Mouse (Mus musculus) cerebellum, adult (tissue): ENCODE measurements around the gene Dnal4.

Source experiments
- ATAC-seq: cut with Nextera tagmentation; 2 replicates; pipeline ENCODE4 v1.9.2; 2017; ENCODE audit warnings: mild to moderate bottlenecking, moderate library complexity, mixed read lengths; ENCODE audit not compliant: insufficient number of reproducible peaks, low FRiP score, low TSS enrichment

Dnal4 gene

DNA sequence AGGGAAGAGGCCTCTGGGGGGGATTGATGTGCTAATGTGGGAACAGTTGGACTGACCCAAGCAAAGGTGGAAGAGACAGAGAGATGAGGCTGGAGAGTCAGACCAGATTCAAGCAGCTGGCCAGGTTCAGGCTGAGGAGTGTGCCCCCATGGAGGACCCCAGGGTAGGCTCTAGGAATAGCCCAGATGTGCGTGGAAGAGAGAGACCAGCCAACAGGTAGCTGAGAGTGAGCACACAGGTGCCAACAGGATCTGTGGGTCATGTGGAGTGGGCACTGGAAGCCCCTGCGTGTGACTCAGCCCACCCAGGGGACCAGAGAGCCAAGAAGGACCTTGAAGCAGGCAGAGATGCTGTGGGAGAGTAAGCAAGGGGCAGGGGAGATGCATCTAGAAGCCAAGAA is 24.0 kb upstream of the Dnal4 start:
- no peak for ATAC-seq

DNA sequence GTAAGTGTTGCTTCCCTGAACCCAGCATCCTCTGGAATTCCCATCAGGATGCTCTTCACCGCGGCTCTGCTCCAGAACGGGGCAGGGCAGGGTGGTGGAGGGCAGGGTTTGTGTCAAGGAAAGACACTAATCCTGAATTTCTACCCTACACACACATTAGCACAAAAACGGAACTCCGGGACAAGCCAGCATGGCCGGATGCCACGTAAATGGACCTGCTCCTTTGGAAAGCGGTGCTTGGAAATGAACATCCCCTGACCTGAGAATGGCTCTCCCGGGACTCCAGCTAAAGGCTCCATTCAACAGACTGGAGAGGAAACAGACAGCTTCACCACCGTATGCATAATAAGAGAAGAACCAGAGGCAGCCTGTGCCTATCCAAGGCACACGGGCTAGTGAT is 23.1 kb upstream of the Dnal4 start:
- ATAC-seq: no peak

DNA sequence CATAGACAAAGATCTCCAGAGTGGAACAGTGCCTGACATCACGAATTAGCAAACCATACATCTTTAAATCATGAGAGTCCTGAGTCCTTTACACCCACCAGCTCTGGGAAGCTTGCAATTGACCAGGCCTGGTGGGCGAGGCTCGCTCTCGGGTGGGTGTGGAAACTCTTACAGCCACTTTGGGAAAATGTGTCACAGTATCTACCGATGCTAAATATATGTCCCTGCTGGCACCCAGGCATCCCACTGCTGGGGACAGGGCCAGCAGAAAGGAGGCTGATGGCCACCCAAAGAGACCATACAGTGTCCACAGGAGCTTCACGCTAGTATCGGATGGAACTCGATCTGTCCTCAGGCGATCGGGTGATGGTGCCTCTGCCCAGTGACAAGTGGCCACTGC is 20.9 kb upstream of the Dnal4 start:
- ATAC-seq: no peak

DNA sequence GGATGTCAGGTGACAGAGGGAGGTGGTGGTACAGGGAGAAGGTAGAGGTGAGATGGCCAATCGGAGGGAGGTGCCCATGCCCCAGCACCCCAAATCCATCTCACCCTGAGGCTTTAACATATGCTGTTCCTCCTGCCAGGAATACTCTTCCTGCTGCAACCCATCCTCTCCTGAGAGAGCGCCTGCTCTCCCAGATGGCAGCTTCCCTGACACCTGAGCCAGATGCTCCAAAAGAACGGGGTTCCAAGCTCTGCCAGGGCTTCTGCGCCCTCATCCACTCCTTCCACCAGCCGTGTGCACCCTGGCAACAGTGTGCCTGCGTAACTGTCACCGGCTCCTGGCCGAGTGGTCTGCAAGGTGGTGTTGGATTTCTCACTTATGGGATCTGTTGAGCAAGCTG is 20.0 kb upstream of the Dnal4 start:
- ATAC-seq: peak; percentile 23; the same call in 1 of the 2 replicates

DNA sequence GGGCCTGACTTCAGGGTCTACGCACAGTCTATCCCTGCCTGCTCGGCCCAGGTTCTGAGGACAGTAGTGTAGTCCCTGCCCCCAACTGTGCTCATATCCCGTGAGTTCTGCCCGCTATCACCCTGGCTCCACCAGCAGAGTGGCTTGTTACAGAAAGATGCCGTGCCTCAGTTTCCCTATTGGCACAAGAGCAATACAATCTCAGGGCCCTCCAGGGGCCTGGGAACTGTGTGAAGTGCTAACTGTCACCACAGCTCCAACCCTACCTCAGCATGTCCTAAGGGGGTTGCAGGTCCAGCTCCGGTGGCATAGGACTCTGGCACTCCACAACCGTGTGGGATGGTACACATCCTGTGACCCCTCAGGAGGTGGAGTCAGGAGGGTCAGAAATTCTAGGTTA is 19.4 kb upstream of the Dnal4 start:
- no peak for ATAC-seq

DNA sequence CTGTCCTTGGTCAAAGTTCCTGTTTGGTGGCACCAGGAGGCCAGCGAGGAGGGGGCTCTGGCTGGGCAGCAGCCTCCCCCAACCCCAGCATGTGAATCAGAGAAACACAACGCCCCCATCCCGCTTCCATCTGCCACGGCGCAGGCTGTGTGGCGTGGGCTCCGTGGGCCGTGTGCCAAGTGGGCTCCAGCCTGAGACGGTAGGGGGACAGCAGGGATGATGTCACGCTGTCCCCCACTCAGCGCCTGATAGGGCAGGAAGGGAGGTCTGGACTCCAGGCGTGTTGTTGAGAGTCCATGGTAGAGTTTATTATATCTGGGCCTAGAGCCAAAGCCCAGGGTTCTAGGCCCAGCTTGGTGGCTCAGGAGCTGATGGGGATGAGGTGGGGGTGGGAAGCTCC is 18.6 kb upstream of the Dnal4 start:
- ATAC-seq: no peak

DNA sequence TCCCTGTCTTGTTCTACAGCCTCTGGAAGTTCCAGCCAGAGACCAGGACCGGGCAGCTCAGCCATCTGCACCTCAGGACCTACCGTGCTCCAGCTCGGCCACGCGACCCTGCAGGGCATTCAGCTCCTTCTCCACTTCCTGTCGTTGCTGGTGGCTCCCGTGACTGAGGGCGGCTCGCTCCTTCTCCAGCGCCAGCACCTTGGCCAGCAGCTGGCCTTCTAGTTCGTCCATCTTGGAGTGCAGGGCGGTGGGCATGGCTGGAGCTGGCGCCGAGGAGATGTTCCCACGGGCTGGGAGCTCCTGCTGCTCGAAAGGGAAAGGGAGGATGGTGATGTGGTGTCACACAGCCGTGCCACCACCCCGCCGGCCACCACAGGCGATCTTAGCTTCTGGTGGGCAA is 16.5 kb upstream of the Dnal4 start:
- no peak for ATAC-seq

DNA sequence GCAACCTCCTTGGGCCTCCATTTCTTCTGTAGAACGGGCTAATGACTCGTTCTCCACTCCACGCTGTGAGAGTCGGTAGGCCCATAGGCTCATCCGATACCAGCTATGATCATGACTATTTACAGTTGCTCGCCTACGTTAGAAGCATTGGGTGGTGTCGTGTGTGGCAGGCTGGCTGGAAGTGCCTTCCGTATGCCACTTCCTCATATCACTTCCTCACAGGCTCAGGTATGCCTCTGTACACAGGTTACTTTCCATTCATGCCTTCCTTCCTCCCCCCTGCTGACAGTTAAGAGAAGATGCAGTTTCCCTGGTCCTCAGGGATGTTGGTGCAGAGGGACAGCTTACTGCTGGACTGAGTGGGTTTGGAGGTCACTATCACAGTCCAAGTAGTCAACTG is 15.4 kb upstream of the Dnal4 start:
- ATAC-seq: no peak

DNA sequence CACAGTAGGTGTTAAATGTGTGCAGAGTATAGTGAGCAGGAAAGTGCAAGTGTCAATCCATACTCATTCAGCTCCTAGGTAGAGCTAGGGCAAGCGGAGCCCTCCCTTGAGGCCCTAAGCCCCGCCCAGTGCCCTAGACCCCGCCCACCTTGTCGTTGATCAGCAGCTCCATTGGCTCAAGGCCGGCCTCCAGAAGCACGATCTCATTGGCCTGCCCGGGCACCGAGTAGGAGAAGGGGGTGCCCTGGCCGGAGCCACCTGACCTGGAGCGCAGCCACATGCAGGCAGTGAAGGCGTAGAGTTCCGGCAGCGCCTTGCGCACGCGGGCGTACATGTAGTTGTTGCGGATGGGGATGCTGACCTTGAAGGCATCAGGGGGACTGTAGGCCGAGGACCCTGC is 14.8 kb upstream of the Dnal4 start:
- no peak for ATAC-seq

DNA sequence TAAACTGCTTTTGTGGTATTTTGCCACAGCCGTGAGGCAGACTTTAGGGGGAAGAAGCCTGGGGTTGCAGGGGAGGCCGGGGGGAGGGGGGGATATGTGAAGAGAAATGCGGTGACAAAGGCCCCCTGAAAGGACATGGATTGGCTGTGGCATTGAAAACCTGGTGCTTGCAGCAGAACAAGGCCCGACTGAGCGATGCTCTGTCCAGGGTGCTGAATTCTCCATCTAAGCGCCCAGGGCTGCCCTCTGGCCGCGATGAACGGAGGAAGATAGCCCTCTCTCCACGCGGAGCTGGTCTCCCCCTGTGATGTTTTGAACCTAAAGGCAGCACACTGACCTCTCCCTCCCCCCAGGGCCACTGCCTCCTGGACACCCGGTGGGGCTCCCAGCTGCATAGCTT is 13.9 kb upstream of the Dnal4 start:
- ATAC-seq: no peak

DNA sequence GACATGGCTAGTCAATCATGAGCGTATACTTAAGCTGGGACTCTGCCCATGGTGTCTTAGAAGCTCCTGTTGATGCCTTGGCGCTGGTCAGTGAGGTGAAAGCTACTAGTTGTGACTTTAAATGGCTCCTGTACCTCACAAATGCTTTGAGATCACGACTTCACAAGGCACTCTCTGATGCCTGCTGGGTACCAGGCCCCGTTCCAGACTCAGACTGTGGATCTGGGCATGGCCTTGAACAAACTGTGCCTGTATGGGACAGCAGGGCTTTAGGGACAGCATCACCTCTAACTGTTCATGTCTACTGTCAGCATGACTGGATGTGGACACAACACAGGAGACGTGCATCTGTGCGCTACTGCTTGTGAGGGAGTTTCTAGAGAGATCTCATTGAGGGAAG is 13.3 kb upstream of the Dnal4 start:
- ATAC-seq: no peak

DNA sequence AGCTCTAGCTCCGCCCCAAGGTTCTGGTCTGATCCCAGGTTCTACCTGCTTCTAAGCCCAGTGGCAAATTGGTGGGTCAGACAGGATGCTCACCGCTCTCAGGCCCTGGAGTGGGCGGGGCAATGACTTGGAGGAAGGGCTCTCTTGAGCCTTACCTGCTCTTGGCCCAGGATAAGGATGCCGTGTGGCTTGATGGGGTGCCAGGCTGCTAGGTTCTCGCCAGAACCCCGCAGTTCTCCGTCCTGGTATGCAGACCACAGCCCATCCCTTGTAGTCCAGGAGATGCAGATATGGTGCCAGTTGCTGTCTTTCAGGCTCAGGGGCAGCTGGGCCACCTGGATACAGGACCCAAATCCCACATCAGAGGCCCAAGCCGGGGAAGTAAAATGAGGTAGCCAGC is 12.5 kb upstream of the Dnal4 start:
- ATAC-seq: no peak

DNA sequence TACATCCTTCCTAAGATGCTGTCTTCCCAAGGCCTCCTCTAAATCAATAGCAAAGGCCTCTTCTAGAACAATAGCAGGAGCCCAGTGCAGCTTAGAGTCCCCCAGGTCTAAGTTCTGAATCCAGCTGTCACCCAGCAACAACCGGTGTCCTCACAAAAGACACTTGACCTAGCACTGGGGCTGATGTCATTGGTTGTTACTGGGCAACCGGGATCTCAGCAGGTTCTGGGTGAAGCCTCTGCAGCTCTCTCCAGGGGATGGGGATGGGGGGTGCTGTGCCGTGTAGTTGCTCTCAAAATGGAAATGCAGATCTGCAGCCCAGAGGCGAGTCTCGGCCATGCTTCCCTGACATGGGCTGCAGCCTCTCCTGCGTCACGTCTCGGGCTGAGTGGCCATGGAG is 10.2 kb upstream of the Dnal4 start:
- no peak for ATAC-seq

DNA sequence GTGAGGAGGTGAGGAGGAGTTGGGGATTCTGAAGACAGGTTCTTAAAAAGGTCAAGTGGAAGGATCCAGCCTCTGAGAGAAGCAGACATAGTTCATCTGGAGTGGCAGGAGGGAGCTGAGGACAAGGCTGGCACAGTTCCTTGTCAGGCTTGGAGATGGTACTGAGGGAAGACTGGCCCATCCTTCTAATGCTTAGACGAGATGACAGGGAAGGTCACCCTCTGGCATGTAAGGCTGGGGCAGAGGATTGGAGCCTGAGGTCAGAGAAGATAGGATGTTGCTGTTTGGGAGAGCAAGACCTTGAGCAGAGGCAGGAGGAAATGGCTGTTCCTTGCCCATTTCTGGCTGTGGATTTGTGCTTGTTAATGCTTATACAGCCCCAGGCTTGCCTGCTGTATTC is 7.4 kb upstream of the Dnal4 start:
- ATAC-seq: no peak

DNA sequence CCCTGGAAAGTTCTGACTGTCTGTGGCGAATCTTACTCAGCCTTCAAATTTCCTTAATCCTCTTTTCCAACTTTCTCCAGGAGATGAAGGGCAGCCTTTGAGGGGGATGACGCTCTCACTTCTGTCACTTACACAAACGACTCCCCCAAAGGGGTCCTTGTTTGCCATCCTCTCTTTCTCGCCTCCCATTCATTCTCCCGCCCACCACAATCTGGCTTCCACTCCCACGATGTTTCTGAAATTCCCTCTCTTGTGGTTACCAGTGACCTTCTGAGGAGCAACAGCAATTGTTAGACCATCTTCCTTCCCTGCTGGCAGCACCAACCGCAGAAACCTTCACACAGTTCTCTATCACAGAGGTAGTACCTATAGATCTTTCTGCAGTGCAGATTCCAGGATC is 2.0 kb downstream of the Dnal4 start:
- ATAC-seq: no peak

DNA sequence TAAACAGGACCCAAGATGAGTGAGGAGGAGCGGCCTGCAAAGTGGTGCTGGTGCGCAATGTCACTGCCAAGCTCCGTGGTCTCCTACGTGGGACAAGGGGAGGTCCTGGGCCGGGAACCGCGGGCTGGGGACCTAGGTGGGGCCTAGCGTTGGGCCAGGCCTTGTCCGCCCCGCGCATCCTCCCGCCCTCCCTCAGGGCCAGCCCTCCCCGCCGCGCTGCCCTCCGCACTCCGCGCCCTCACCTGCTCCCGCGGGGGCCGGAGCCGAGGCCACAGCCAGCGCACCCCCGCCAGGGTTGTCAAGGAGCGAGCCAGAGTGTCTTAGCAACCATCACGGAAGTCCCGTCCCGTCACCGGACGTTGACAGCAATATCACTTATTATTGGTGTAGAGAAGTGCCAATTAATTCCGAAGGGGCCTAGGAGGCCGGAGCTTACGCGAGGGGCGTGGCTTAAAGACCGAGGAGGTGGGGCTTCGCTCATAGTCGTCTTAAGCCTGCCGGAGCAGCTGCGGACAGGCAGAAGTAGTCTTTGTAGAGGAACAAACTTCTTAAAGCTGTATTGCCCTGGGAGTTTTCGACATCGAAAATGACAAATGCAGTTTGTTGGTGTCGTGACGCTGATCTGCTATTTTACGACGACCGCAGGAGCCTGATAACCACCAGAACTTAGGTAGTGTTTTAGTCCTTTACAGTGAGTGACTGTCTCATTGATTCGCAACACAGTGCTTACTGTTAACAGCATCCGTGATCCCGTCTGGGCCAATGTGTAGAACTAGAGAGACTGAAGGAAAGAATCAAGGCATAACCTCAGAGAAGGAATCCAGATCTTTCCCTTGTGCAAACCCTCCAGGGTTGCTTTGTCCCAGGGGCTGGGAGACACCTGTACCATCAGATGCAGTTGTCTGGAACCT is 3.3 kb downstream of the Dnal4 start:
- ATAC-seq: peak; percentile 99

DNA sequence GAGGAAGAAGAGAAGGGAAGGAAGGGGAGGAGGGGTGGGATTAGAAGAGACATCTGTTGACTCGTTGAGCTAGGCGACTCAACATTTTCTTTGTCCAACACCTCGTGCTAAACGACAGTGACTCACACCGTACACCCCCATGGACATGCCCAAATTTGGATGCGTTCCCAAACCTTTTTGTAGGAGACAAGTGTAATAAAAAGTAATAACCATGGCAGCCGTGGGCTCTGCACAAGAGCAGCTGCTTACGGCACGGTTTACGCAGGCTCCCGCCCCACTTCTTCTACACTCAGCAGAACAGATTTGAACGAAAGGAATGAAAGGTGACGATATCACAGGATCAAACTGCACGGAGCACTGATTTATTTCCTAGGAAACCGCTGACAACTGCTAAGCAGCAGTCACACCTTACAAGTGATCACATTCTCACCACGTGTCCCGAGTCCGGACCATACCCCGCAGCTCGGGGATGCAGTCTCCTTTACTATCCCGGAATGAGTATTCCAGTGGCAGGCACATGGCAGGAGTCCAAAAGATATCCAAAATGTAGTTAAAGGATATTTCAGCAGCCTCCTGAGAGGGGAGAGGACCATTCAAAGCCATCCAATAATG is 6.9 kb downstream of the Dnal4 start:
- ATAC-seq: no peak

DNA sequence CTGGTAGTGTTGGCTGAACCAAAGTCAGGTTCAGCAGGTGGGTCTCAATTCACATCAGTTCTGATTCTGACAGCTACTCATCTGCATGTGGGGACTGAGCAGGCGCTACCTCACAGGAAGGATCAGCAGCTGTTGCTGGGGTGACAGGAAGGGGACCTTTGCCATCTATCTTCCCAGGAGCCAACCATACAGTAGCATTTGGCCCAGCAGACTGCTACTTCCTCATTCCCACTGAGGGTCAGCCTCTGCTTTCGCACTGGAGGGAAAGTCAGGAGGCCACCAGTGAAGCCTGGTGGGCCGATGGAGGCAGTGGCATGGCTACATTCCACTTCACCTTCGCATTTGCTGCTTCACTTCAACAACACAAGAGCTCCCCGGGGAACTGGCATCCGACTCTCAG is 9.3 kb downstream of the Dnal4 start:
- ATAC-seq: no peak

DNA sequence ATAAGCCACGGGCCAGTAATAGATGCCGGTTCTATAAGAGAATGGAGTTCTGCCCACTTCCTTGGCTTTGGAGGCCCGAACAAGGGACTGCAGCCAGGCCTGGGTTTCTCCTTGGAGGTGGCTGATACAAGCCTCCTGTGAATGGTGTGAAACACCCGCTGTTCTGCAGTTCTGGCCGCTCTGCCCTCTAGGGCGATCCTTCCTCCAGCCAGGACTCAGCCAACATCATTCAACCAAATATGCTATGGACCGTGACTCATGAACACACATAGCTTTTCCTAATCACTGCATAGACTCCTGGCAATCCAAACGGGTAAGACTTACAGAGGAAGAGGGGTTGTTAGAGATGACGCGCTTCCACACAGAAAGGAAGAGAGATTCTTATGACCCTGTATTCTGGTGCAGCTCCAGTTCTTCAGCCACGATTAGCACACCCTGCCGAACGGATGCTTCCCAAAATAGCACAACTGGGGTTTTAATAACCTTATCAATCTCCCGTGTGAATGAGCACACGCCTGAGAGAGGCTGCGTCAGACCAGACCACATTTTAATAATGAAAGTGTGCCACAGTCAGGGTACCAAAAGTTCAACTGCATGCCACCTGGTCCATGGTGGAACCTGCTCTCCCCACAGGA is 10.2 kb downstream of the Dnal4 start:
- ATAC-seq: no peak

DNA sequence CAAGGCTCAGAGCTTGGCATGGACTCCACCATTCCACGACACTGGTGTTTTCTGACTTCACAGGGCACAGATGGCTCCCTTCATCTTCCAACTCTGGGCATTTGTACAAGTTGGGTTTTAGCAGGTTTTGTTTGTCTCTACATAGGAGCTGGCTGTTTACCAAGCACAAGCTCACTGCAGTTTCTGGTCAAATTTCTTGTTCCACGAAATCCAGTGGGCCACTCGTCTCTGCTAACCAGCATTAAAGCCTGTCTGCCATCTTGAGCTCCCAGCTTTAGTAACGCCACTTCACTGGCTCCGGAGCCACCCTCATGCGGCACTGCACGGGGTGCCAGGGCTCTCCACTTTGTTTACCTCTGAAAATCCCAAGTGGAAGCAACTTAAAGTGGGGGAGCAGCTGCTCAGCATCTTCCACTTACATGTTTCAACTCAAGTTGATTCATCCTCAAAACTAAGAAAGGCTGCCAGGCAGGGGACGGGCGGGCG is 11.0 kb downstream of the Dnal4 start:
- no peak for ATAC-seq

DNA sequence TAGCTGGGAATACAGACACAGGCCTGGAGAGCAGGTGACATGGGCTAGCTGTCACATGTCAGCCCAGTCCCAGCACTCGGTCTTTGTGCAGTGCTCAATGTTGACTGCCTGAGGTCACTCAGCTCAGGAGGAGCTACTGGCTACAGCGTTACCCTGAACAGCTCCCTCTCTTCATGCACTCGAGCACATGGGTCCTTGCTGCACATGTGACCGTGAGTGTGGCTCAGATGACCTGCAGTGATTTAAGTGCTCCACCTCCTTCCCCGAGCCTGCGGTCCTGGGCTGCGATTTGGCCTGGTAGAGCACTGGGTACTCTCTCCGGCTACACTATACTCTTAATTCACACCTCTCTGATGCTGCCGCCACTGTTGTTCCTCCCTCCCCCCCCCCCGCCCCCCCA is 11.5 kb downstream of the Dnal4 start:
- ATAC-seq: no peak

DNA sequence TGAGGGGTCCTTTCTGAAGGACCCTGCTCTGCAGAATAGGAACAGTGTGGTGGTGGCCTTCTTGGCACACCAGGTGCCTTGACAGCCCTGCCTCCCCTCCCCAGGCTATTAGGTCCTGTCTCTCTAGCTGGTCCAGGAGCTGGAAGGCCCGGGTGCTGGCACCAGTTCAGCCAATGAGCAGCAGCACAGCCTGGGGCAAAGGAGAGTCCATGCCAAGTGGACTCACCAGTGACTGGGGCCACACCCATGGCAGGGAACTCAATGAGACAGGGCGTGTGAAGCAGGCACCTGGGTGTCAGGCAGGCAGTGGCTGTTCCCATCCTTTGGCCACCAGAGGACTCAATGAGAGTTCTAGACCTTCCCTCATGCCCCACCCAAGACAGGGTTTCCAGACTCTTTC is 12.3 kb downstream of the Dnal4 start:
- no peak for ATAC-seq
